ENCODE assay signal across 11 mouse cellular contexts in the genomic region with DNA sequence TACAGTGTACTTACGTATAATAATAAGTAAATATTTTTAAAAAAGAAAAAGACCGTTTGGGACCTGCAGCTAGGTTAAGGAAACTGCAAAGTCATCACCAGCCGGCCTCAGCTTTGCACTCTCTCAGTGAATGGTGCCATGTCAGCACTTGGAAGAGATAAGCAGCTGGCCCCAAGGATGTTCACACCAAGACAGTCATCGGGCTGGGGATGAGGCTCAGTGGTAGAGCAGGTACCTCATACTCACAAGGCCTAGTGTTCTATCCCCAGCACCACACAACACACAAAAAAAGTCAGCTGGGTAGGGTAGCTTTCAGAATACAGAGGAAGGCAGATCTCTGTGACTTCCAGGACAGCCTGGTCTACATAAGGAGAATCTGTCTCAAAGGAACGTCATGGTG. TPM values are rescaled to one million over a fixed set of nuclear protein-coding genes. Genes with fewer than 3 reads are reported as not detected.
A peak's percentile ranks its signal among the peaks of the same experiment; 100 is the strongest.
DNase-seq lines count a peak whose midpoint lies in the region; ATAC-seq and TF ChIP-seq lines count a peak whose summit lies in the region.
"Had no signal": no experiment of that assay in that cellular context is flagged by ENCODE, and none has a peak within 500 bp of the region (broad histone marks: within the 10 kb centered on the region; RNA-seq: fewer than 3 reads in every experiment).

No protein-coding gene starts in this region.

- TF ChIP-seq EP300 in liver, embryonic 14.5 days (IDR thresholded peaks at IDR 0.05; ENCODE audit: low read depth): peak; percentile 75

- H3K27ac ChIP-seq in limb, embryonic 12.5 days: no peak overlapping the region
- no peak overlapping the region for H3K27ac ChIP-seq in limb, embryonic 10.5 days
- H3K27ac ChIP-seq in liver, embryonic 14.5 days: peak overlapping the region; percentile 90

- peaks cover 54% of the 10 kb centered on the region for H3K36me3 ChIP-seq in limb, embryonic 12.5 days
- peaks cover 56% of the 10 kb centered on the region for H3K36me3 ChIP-seq in limb, embryonic 10.5 days
- peaks cover 54% of the 10 kb centered on the region for H3K36me3 ChIP-seq in G1E (replicated peaks)
- peaks cover 40% of the 10 kb centered on the region for H3K36me3 ChIP-seq in liver, embryonic 14.5 days (replicated peaks; ENCODE audit: control insufficient read depth, insufficient read depth, low read depth)

- TF ChIP-seq CTCF in G1E (IDR thresholded peaks at IDR 0.05; ENCODE audit: low read depth, low read length): no peak
- TF ChIP-seq CTCF in liver, embryonic 14.5 days (IDR thresholded peaks at IDR 0.05; ENCODE audit: low read depth): no peak

- peak overlapping the region; percentile 83 for H3K4me2 ChIP-seq in limb, embryonic 12.5 days
- H3K4me2 ChIP-seq in liver, embryonic 14.5 days (ENCODE audit: low read depth): peak overlapping the region; percentile 91

- no peaks in the 10 kb centered on the region for H3K9me3 ChIP-seq in limb, embryonic 12.5 days
- H3K9me3 ChIP-seq in limb, embryonic 10.5 days (replicated peaks): no peaks in the 10 kb centered on the region
- no peaks in the 10 kb centered on the region for H3K9me3 ChIP-seq in G1E (replicated peaks)
- H3K9me3 ChIP-seq in liver, embryonic 14.5 days (ENCODE audit: control insufficient read depth, low read length): no peaks in the 10 kb centered on the region

- H3K9ac ChIP-seq in limb, embryonic 12.5 days (replicated peaks): no peak overlapping the region
- peak overlapping the region; percentile 100 for H3K9ac ChIP-seq in liver, embryonic 14.5 days (replicated peaks)

- H3K4me3 ChIP-seq in limb, embryonic 12.5 days (replicated peaks): peak overlapping the region; percentile 95; the same call in 1 of the 2 replicates
- no peak overlapping the region for H3K4me3 ChIP-seq in limb, embryonic 10.5 days
- peak overlapping the region; percentile 39; the same call in 1 of the 2 replicates for H3K4me3 ChIP-seq in G1E (ENCODE audit: low read depth, low read length)
- H3K4me3 ChIP-seq in liver, embryonic 14.5 days (ENCODE audit: insufficient read depth in 1 of 2, low read depth in 2 of 2, low read length in 2 of 2): peak overlapping the region; percentile 53 to 99

- DNase-seq in limb, embryonic 10.5 days (ENCODE audit: low spot score): no peak
- DNase-seq in G1E (ENCODE audit: low spot score): peak; percentile 41
- DNase-seq in liver, embryonic 14.5 days (ENCODE audit: low read depth in 3 of 3, low spot score in 3 of 3): peak; percentile 88 to 92 (median 90)
- no peak for DNase-seq in thymus, postnatal 10 days (ENCODE audit: low spot score in 2 of 2)
- no peak for DNase-seq in frontal cortex, adult 2 months (ENCODE audit: extremely low spot score in 1 of 2, low spot score in 1 of 2)
- no peak for DNase-seq in lung, postnatal 4 days
- DNase-seq: kidney, adult 11 months; thymus, adult 18-20 months had no signal

- no peak for ATAC-seq in limb, embryonic 12.5 days (ENCODE audit: insufficient number of reproducible peaks, insufficient read depth, low FRiP score, low TSS enrichment, low read depth)
- peak; percentile 70; the same call in 1 of the 2 replicates for ATAC-seq in G1E (ENCODE audit: extremely low read depth, insufficient number of reproducible peaks, low FRiP score, poor library complexity, severe bottlenecking)
- peak; percentile 57; the same call in 1 of the 2 replicates for ATAC-seq in common myeloid progenitor, adult 5-6 weeks (replicated peaks; ENCODE audit: low read depth, poor library complexity, severe bottlenecking)
- peak; percentile 80 for ATAC-seq in liver, embryonic 14.5 days (ENCODE audit: insufficient read depth)
- ATAC-seq: lung, postnatal 0 days had no signal

- H3K27me3 ChIP-seq in limb, embryonic 12.5 days: no peaks in the 10 kb centered on the region
- no peaks in the 10 kb centered on the region for H3K27me3 ChIP-seq in limb, embryonic 10.5 days (ENCODE audit: low read depth, poor library complexity, severe bottlenecking)
- H3K27me3 ChIP-seq in G1E (ENCODE audit: insufficient read depth, low read length): no peaks in the 10 kb centered on the region
- H3K27me3 ChIP-seq in liver, embryonic 14.5 days (ENCODE audit: control insufficient read depth, insufficient read depth, low read length): no peaks in the 10 kb centered on the region

- 96% methylated on average over 5 of the region's 5 CpGs for WGBS in limb, embryonic 12.5 days
- WGBS in limb, embryonic 10.5 days: 96% methylated on average over 5 of the region's 5 CpGs
- WGBS in liver, embryonic 14.5 days (ENCODE audit: insufficient replicate concordance): 32% methylated on average over 5 of the region's 5 CpGs

- H3K4me1 ChIP-seq in limb, embryonic 12.5 days (replicated peaks): peaks cover 12% of the 10 kb centered on the region
- peaks cover 23% of the 10 kb centered on the region for H3K4me1 ChIP-seq in limb, embryonic 10.5 days
- H3K4me1 ChIP-seq in G1E (ENCODE audit: insufficient read depth, low read depth, low read length): peaks cover 56% of the 10 kb centered on the region
- H3K4me1 ChIP-seq in liver, embryonic 14.5 days (replicated peaks; ENCODE audit: control insufficient read depth in 2 of 2, insufficient read depth in 2 of 2, low read length in 1 of 2): peaks cover 22 to 26% of the 10 kb centered on the region in 2 experiments

RNA-seq across cellular contexts. Expression of a gene that starts 1.9 kb away (rescaled TPM):
- 64.9 and 69.6 TPM in 2 replicates for polyA plus RNA-seq in limb, embryonic 12.5 days (2016; fragmentation: Nextera tagmentation; extraction: Ambion mirVana)
- polyA plus RNA-seq in limb, embryonic 10.5 days (2016; fragmentation: Nextera tagmentation; extraction: Ambion mirVana): 73.2 and 73.6 TPM in 2 replicates
- total RNA-seq in G1E (2014; fragmentation: Nextera tagmentation): 26.1 and 34.9 TPM in 2 replicates
- 51.0 and 60.9 TPM in 2 replicates for total RNA-seq in G1E (2017)
- polyA plus RNA-seq in G1E (2012): 41.0 and 71.7 TPM in 2 replicates
- total RNA-seq in common myeloid progenitor, adult 5-6 weeks (2017): 21.1 and 30.6 TPM in 2 replicates
- polyA plus RNA-seq in liver, embryonic 14.5 days (2012; rRNA removed): 40.2 and 49.0 TPM in 2 replicates
- polyA plus RNA-seq in liver, embryonic 14.5 days (2014; fragmentation: Nextera tagmentation; extraction: Ambion mirVana): 71.2 and 79.5 TPM in 2 replicates
- polyA plus RNA-seq in frontal cortex, adult 2 months (2012; rRNA removed): 107 TPM in 2 replicates

RNA-seq across cellular contexts. Expression of a gene that starts 12.8 kb away (rescaled TPM):
- 126 and 127 TPM in 2 replicates for polyA plus RNA-seq in limb, embryonic 12.5 days (2016; fragmentation: Nextera tagmentation; extraction: Ambion mirVana)
- 199 and 214 TPM in 2 replicates for polyA plus RNA-seq in limb, embryonic 10.5 days (2016; fragmentation: Nextera tagmentation; extraction: Ambion mirVana)
- total RNA-seq in G1E (2014; fragmentation: Nextera tagmentation) (53.9 and 65.8 TPM in 2 replicates), G1E (2017) (28.5 and 34.1 TPM in 2 replicates)
- 243 and 284 TPM in 2 replicates for polyA plus RNA-seq in G1E (2012)
- 11.0 and 16.1 TPM in 2 replicates for total RNA-seq in common myeloid progenitor, adult 5-6 weeks (2017)
- 26.5 and 29.2 TPM in 2 replicates for polyA plus RNA-seq in liver, embryonic 14.5 days (2012; rRNA removed)
- 30.6 and 36.8 TPM in 2 replicates for polyA plus RNA-seq in liver, embryonic 14.5 days (2014; fragmentation: Nextera tagmentation; extraction: Ambion mirVana)
- polyA plus RNA-seq in frontal cortex, adult 2 months (2012; rRNA removed): 108 and 117 TPM in 2 replicates

RNA-seq across cellular contexts. Expression of a gene that starts 21.7 kb away (rescaled TPM):
- 32.1 and 33.3 TPM in 2 replicates for polyA plus RNA-seq in limb, embryonic 12.5 days (2016; fragmentation: Nextera tagmentation; extraction: Ambion mirVana)
- polyA plus RNA-seq in limb, embryonic 10.5 days (2016; fragmentation: Nextera tagmentation; extraction: Ambion mirVana): 38.7 and 39.2 TPM in 2 replicates
- total RNA-seq in G1E (2014; fragmentation: Nextera tagmentation) (4.3 and 5.0 TPM in 2 replicates), G1E (2017) (10.9 and 12.4 TPM in 2 replicates)
- polyA plus RNA-seq in G1E (2012): 19.8 and 23.3 TPM in 2 replicates
- 4.1 and 4.2 TPM in 2 replicates for total RNA-seq in common myeloid progenitor, adult 5-6 weeks (2017)
- 20.5 and 22.8 TPM in 2 replicates for polyA plus RNA-seq in liver, embryonic 14.5 days (2012; rRNA removed)
- 32.6 and 38.0 TPM in 2 replicates for polyA plus RNA-seq in liver, embryonic 14.5 days (2014; fragmentation: Nextera tagmentation; extraction: Ambion mirVana)
- 31.9 and 37.6 TPM in 2 replicates for polyA plus RNA-seq in frontal cortex, adult 2 months (2012; rRNA removed)

RNA-seq across cellular contexts. Expression of a gene that starts 36.4 kb away (rescaled TPM):
- 40.6 and 45.3 TPM in 2 replicates for polyA plus RNA-seq in limb, embryonic 12.5 days (2016; fragmentation: Nextera tagmentation; extraction: Ambion mirVana)
- 33.2 and 38.9 TPM in 2 replicates for polyA plus RNA-seq in limb, embryonic 10.5 days (2016; fragmentation: Nextera tagmentation; extraction: Ambion mirVana)
- 108 and 113 TPM in 2 replicates for total RNA-seq in G1E (2014; fragmentation: Nextera tagmentation)
- total RNA-seq in G1E (2017): 51.6 and 56.0 TPM in 2 replicates
- polyA plus RNA-seq in G1E (2012): 9.7 and 12.9 TPM in 2 replicates
- 48.3 and 52.5 TPM in 2 replicates for total RNA-seq in common myeloid progenitor, adult 5-6 weeks (2017)
- 9.7 and 16.2 TPM in 2 replicates for polyA plus RNA-seq in liver, embryonic 14.5 days (2012; rRNA removed)
- polyA plus RNA-seq in liver, embryonic 14.5 days (2014; fragmentation: Nextera tagmentation; extraction: Ambion mirVana): 29.0 and 30.0 TPM in 2 replicates
- 18.8 and 20.4 TPM in 2 replicates for polyA plus RNA-seq in frontal cortex, adult 2 months (2012; rRNA removed)

RNA-seq across cellular contexts. Expression of a gene that starts 38.9 kb away (rescaled TPM):
- polyA plus RNA-seq in limb, embryonic 12.5 days (2016; fragmentation: Nextera tagmentation; extraction: Ambion mirVana): 78.5 and 81.5 TPM in 2 replicates
- polyA plus RNA-seq in limb, embryonic 10.5 days (2016; fragmentation: Nextera tagmentation; extraction: Ambion mirVana): 68.4 and 78.9 TPM in 2 replicates
- total RNA-seq in G1E (2014; fragmentation: Nextera tagmentation) (19.1 and 22.2 TPM in 2 replicates), G1E (2017) (38.0 and 39.1 TPM in 2 replicates)
- 22.6 and 33.3 TPM in 2 replicates for polyA plus RNA-seq in G1E (2012)
- 23.8 and 48.2 TPM in 2 replicates for total RNA-seq in common myeloid progenitor, adult 5-6 weeks (2017)
- 28.9 and 43.4 TPM in 2 replicates for polyA plus RNA-seq in liver, embryonic 14.5 days (2012; rRNA removed)
- 71.9 and 76.5 TPM in 2 replicates for polyA plus RNA-seq in liver, embryonic 14.5 days (2014; fragmentation: Nextera tagmentation; extraction: Ambion mirVana)
- polyA plus RNA-seq in frontal cortex, adult 2 months (2012; rRNA removed): 56.1 and 56.2 TPM in 2 replicates

Comparison
In these comparisons a context has a peak if more than half of its experiments do, and no peak if none do; other contexts are left out.
1. DNase-seq: peak in G1E (single experiment) and liver, embryonic 14.5 days (3 of 3); none in limb, embryonic 10.5 days (single experiment), thymus, postnatal 10 days (0 of 2), frontal cortex, adult 2 months (0 of 2) and lung, postnatal 4 days (0 of 2).